Mouse (Mus musculus): ENCODE measurements around the gene Arhgap27. TPM values are rescaled to one million over a fixed set of nuclear protein-coding genes. Genes with fewer than 3 reads are reported as not detected.

Gene Arhgap27
- total and polyA plus RNA-seq, 3 experiments = 11.8 to 30.9 (median 26.1) TPM

GRCm38 (mm10) chr11:103286910-103287309 is 76.6 kb downstream of the Arhgap27 start:
- H3K79me2 ChIP-seq (replicated peaks; ENCODE audit: control insufficient read depth, extremely low read depth, insufficient read depth, poor library complexity, severe bottlenecking) = no peaks in the 10 kb centered on the region
- no peak overlapping the region for H3K4me3 ChIP-seq (replicated peaks in 1 of 3; ENCODE audit: low read depth in 2 of 3, low read length in 2 of 3, poor library complexity in 1 of 3)
- no peak overlapping the region for H3K9ac ChIP-seq (ENCODE audit: insufficient read depth, low read depth)
- DNase-seq (ENCODE audit: extremely low read depth) = no peak
- H3K4me1 ChIP-seq (ENCODE audit: control insufficient read depth in 1 of 2, insufficient read depth in 2 of 2) = peaks cover 3 to 5% of the 10 kb centered on the region in 2 experiments; a peak in 3 of 4 replicates
- no peak for TF ChIP-seq CHD1 (IDR thresholded peaks at IDR 0.05; ENCODE audit: low read depth, low read length)
- no peak for TF ChIP-seq RCOR1 (conservative IDR thresholded peaks at IDR 0.05; ENCODE audit: low read depth, low read length)
- no peak for TF ChIP-seq POLR2A (IDR thresholded peaks at IDR 0.05; ENCODE audit: low read depth, low read length)
- no peak for TF ChIP-seq TCF12 (IDR thresholded peaks at IDR 0.05; ENCODE audit: low read depth, low read length)
- TF ChIP-seq RAD21 (IDR thresholded peaks at IDR 0.05; ENCODE audit: low read depth, low read length) = no peak
- TF ChIP-seq UBTF (IDR thresholded peaks at IDR 0.05; ENCODE audit: low read depth, low read length) = no peak
- no peak for TF ChIP-seq IRF4 (IDR thresholded peaks at IDR 0.05; ENCODE audit: low read depth, low read length)
- TF ChIP-seq POLR2AphosphoS2 (IDR thresholded peaks at IDR 0.05; ENCODE audit: low read depth, low read length) = no peak
- no peak for TF ChIP-seq USF2 (conservative IDR thresholded peaks at IDR 0.05; ENCODE audit: low read depth, low read length)
- no peak for TF ChIP-seq ZKSCAN1 (IDR thresholded peaks at IDR 0.05; ENCODE audit: borderline replicate concordance, low read depth, low read length)
- TF ChIP-seq SMC3 (IDR thresholded peaks at IDR 0.05; ENCODE audit: low read depth, low read length) = no peak
- TF ChIP-seq ZNF384 (IDR thresholded peaks at IDR 0.05; ENCODE audit: low read depth, low read length) = no peak
- no peak for TF ChIP-seq CHD2 (IDR thresholded peaks at IDR 0.05; ENCODE audit: low read length)
- no peak for TF ChIP-seq MXI1 (IDR thresholded peaks at IDR 0.05; ENCODE audit: low read depth, low read length)
- no peak for TF ChIP-seq SIN3A (IDR thresholded peaks at IDR 0.05; ENCODE audit: low read length)
- no peak for TF ChIP-seq TBP (conservative IDR thresholded peaks at IDR 0.05; ENCODE audit: low read depth, low read length)
- TF ChIP-seq MAZ (IDR thresholded peaks at IDR 0.05; ENCODE audit: low read depth, low read length) = no peak
- no peak overlapping the region for H3K27ac ChIP-seq (ENCODE audit: insufficient read depth, low read depth)
- H3K4me2 ChIP-seq (ENCODE audit: insufficient read depth, low read depth, poor library complexity, severe bottlenecking) = no peak overlapping the region
- no peaks in the 10 kb centered on the region for H3K36me3 ChIP-seq (replicated peaks in 1 of 2; ENCODE audit: control insufficient read depth in 1 of 2, insufficient read depth in 1 of 2, low read length in 1 of 2)
- H3K27me3 ChIP-seq (replicated peaks) = no peaks in the 10 kb centered on the region
- in situ Hi-C loops (cut with MboI; ENCODE audit: low pct_ligation_motif_present, low pct_unique_long_range_greater_than_20kb, low sequenced_read_pairs) = no loop called here
- dilution Hi-C loops (cut with MboI; ENCODE audit: extremely low pct_ligation_motif_present, extremely low pct_unique_long_range_greater_than_20kb, low sequenced_read_pairs) = no loop called here
- H3K9me3 ChIP-seq (replicated peaks; ENCODE audit: low read length) = no peaks in the 10 kb centered on the region

DNA sequence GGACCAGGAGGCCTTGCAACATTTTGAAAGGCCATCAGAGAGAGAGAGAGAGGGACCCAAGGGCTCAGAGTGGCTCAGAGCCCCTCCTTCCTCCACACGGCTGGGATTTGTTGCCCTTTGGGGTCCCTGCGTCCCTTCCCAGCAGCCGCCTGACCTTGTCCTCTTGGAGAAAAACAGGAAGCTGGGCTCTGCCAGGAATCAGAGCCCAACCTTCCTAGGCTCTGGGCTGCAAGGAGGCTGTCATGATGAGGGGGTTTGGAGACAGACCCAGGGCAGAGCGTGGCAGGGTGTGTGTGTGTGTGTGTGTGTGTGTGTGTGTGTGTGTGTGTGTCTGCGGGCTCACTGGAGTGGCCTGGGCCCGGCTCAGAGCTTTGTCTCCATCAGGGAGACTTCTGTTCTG is 77.5 kb downstream of the Arhgap27 start:
- no peak for TF ChIP-seq USF1 (IDR thresholded peaks at IDR 0.05; ENCODE audit: low read depth, low read length)
- TF ChIP-seq UBTF (IDR thresholded peaks at IDR 0.05; ENCODE audit: low read depth, low read length) = no peak
- no peak for TF ChIP-seq MXI1 (IDR thresholded peaks at IDR 0.05; ENCODE audit: low read depth, low read length)
- TF ChIP-seq MYC (IDR thresholded peaks at IDR 0.05; ENCODE audit: low read depth, low read length) = no peak
- TF ChIP-seq JUND (conservative IDR thresholded peaks at IDR 0.05; ENCODE audit: low read depth, low read length) = no peak
- TF ChIP-seq POLR2A (IDR thresholded peaks at IDR 0.05; ENCODE audit: low read depth, low read length) = no peak
- no peak for TF ChIP-seq MAX (IDR thresholded peaks at IDR 0.05; ENCODE audit: low read length)
- no peak overlapping the region for H3K9ac ChIP-seq (ENCODE audit: insufficient read depth, low read depth)
- H3K36me3 ChIP-seq (replicated peaks in 1 of 2; ENCODE audit: control insufficient read depth in 1 of 2, insufficient read depth in 1 of 2, low read length in 1 of 2) = no peaks in the 10 kb centered on the region
- DNase-seq (ENCODE audit: extremely low read depth) = no peak
- H3K27me3 ChIP-seq (replicated peaks) = no peaks in the 10 kb centered on the region
- no peaks in the 10 kb centered on the region for H3K79me2 ChIP-seq (replicated peaks; ENCODE audit: control insufficient read depth, extremely low read depth, insufficient read depth, poor library complexity, severe bottlenecking)
- no peaks in the 10 kb centered on the region for H3K9me3 ChIP-seq (replicated peaks; ENCODE audit: low read length)
- in situ Hi-C loops (cut with MboI; ENCODE audit: low pct_ligation_motif_present, low pct_unique_long_range_greater_than_20kb, low sequenced_read_pairs) = no loop called here
- H3K4me2 ChIP-seq (ENCODE audit: insufficient read depth, low read depth, poor library complexity, severe bottlenecking) = no peak overlapping the region
- H3K4me3 ChIP-seq (replicated peaks in 1 of 3; ENCODE audit: low read depth in 2 of 3, low read length in 2 of 3, poor library complexity in 1 of 3) = no peak overlapping the region
- no peak overlapping the region for H3K27ac ChIP-seq (ENCODE audit: insufficient read depth, low read depth)
- dilution Hi-C loops (cut with MboI; ENCODE audit: extremely low pct_ligation_motif_present, extremely low pct_unique_long_range_greater_than_20kb, low sequenced_read_pairs) = no loop called here
- peaks cover 9 to 13% of the 10 kb centered on the region in 2 experiments; a peak in 3 of 4 replicates for H3K4me1 ChIP-seq (ENCODE audit: control insufficient read depth in 1 of 2, insufficient read depth in 2 of 2)
